Mouse (Mus musculus): ENCODE measurements around the gene Slc25a5. TPM values are rescaled to one million over a fixed set of nuclear protein-coding genes. Genes with fewer than 3 reads are reported as not detected.

The Slc25a5 gene
- total RNA-seq (2015; ENCODE audit: low replicate concordance) (240 and 241 TPM in 2 replicates), total RNA-seq (2017; ENCODE audit: low replicate concordance) (141 and 160 TPM in 2 replicates)

DNA sequence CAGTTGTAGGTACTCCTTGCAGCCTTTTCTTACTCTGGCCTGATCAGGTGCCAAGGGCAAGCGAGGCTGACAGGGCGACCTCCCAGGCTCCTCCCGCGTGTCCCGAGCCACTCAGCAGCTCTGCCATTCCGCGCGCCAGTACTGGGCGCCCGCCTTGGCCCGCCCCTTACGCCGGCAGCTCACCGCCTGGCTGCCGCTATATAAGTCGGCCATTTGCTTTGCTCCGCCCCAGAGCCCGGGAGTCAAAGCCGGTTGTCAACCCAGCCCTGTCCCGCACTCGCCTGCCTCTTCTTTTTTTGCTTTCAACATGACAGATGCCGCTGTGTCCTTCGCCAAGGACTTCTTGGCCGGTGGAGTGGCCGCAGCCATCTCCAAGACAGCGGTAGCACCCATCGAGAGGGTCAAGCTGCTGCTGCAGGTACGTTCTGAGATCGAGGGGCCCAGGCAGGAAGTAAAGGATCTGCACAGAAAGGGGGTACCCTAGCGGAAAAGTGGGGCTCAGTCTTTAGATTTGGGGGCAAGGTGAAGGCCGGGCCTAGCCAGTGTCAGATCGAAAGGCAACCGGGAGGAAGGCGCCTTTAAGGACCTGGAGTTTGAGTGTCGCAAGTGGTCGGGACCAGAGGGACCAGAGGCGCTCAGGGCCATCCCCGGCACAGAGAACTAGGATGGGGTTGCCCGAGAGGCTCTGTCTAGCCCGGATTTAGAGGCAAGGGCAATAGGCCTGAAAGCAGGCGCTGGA is at the start of gene Slc25a5:
TSS of gene Slc25a5 (plus strand) at position 228 of the 739 bp plus-strand sequence.
- peak; percentile 99 for ATAC-seq (replicated peaks; ENCODE audit: low FRiP score, poor library complexity, severe bottlenecking)

DNA sequence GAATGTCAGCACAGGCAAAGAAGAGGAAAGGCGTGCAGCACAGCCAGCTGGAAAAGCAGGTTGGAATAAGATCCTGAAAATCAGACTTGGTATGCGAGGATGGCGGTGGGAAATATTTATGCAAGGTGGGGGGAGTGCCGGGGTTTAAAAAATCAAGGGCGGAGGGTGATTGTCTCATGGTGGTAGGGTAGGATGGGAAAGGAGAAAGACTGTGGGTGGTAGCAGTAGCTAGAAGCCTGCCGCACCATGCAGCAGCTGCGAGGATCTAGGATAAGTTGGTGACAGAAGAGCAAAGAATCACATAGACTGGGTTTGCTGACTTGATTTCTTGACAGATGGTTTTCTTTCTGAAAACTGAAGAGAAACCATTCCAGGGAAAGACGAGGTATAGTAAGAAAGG is 48.7 kb upstream of the Slc25a5 start:
- no peak for ATAC-seq (replicated peaks; ENCODE audit: low FRiP score, poor library complexity, severe bottlenecking)

DNA sequence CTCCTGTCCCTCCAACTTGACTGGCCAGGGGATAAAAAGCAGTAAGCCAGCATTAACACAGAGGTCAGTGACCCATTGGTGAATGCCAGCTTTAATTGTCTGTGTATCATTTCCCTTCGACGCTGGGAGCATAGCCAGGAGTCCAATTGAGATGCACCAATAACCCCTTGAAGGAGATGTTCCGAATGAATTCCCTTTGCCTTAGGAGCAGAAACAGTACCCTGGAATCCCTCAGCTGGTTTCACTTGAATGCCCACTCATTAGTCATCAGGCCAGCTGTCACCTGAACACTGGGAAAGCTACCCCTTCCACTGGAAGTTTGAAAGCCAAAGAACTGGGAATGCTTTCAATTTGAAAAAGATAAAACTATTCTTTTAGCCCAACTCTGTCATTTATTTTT is 46.9 kb upstream of the Slc25a5 start:
- no peak for ATAC-seq (replicated peaks; ENCODE audit: low FRiP score, poor library complexity, severe bottlenecking)

DNA sequence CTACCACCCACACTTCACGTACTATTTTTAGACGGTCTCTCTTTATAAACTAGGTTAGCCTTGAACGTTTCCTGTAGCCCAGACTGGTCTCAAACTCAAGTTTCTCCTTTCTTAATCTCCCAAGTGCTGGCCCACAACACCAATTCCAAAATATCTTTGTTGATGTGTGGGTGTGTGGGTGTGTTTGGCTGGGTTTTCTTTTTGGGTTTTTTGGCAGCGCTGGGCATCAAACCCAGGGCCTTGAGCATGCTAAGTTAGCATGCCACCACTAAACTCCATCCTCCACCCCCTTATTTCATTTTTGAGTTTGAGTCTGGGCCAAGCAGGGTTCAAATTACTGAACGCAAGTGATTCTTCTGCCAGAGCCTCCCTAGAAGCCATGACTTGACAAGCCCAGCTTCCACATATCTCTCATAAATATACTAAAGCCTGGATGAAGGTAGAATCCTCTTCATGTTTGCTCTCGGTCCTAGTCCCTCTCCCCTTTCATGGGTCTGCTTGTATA is 46.1 kb upstream of the Slc25a5 start:
- ATAC-seq (replicated peaks; ENCODE audit: low FRiP score, poor library complexity, severe bottlenecking) = no peak

GRCm38 (mm10) chrX:36750591-36750990 is 44.9 kb upstream of the Slc25a5 start:
- ATAC-seq (replicated peaks; ENCODE audit: low FRiP score, poor library complexity, severe bottlenecking) = no peak

GRCm38 (mm10) chrX:36752586-36752985 is 42.9 kb upstream of the Slc25a5 start:
- ATAC-seq (replicated peaks; ENCODE audit: low FRiP score, poor library complexity, severe bottlenecking) = no peak

GRCm38 (mm10) chrX:36757796-36758472 is 37.5 kb upstream of the Slc25a5 start:
- ATAC-seq (replicated peaks; ENCODE audit: low FRiP score, poor library complexity, severe bottlenecking) = no peak

DNA sequence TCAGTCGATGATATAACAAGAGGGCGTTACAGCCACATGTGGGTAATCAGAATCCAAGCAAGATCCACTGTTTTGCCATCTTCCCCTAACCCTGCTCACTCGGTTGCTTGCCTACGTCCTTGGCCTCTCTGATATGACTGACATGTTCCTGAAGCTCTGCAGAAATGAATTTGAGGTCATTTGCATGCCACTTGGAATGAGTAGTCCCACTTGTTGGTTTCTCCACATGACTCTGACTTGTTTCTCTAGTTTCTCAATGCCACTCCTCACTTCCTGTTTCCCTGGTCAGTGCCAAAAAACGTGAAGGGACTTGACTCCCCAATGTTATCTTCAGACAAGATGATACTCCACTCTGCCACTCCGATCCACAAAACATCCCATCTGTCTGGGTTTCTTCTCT is 36.9 kb upstream of the Slc25a5 start:
- ATAC-seq (replicated peaks; ENCODE audit: low FRiP score, poor library complexity, severe bottlenecking) = no peak

DNA sequence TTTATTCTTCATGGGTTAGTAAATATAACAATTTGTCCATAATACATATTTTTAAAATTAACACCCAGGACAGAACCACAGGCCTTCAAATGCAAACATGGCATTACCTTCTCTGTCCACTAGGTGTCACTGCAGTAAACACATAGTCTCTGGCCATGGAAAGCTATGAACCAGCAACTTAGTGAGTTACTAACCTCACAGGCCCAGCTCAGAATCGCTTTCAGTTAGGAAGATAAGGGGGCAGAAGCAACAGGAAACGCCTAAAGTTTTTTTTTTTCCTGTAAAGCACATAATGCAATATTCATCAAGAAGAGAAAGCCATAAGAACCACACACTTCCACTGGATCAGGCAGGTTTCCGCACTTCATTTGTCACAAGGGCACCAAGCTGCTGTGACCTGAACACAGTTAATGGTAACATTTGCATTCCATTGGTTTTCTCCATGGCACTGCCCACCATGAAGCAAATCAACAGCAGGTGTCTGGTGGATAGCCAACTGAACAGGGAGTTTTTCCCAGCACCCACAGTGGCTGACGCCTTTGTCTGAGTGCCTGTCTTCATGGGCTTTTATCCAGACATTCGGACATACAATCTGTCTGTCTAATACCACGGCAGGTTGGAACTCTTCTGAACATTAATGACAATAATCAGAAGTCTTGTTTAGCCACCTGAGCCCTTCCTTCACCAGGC is 34.4 kb upstream of the Slc25a5 start:
- peak; percentile 88 for ATAC-seq (replicated peaks; ENCODE audit: low FRiP score, poor library complexity, severe bottlenecking)

DNA sequence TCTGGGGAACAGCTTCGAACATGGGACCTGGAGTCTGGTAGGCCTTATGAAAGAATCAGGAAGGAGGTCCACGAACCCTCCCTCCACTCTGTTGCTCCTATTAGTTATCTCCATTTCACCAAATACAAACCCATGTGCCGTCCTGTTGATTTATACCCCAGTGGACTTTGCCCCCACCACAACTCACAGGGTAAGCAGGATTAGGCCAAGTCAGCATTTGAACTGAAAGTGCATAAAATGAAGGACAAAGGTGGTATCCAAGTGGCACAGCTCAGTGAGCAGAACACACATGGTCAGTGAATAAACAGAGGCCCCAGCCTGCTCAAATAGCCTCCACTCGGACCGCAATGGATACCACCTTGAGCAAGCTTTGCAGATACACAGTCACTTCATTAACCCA is 33.2 kb upstream of the Slc25a5 start:
- ATAC-seq (replicated peaks; ENCODE audit: low FRiP score, poor library complexity, severe bottlenecking) = no peak

GRCm38 (mm10) chrX:36762894-36763293 is 32.6 kb upstream of the Slc25a5 start:
- no peak for ATAC-seq (replicated peaks; ENCODE audit: low FRiP score, poor library complexity, severe bottlenecking)

- no peak for ATAC-seq (replicated peaks; ENCODE audit: low FRiP score, poor library complexity, severe bottlenecking)
Measured at GRCm38 (mm10) chrX:36763298-36763933, 32.0 kb upstream of the Slc25a5 start.

- no peak for ATAC-seq (replicated peaks; ENCODE audit: low FRiP score, poor library complexity, severe bottlenecking)
Measured at GRCm38 (mm10) chrX:36763934-36764317, 31.5 kb upstream of the Slc25a5 start.

GRCm38 (mm10) chrX:36767386-36767785 is 28.1 kb upstream of the Slc25a5 start:
- ATAC-seq (replicated peaks; ENCODE audit: low FRiP score, poor library complexity, severe bottlenecking) = no peak

- no peak for ATAC-seq (replicated peaks; ENCODE audit: low FRiP score, poor library complexity, severe bottlenecking)
Measured at GRCm38 (mm10) chrX:36772591-36772990, 22.9 kb upstream of the Slc25a5 start.

DNA sequence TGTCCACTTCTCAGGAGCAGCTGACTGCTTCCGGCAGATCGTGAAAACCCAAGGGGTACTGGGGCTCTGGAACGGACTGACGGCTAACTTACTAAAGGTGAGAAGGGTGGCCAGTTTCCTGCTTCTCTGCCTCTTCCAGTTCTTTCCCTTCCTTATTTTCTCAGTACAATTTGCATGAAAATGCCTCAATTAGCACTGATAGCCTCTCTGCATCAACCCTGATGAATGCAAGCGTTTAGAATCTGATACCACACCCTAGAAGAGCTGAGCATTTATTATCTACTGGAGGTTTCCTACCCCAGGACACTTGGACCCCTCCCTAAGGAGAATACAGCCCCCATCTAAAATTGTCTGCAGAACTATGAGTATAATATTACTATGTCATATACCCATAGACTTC is 19.9 kb upstream of the Slc25a5 start:
- ATAC-seq (replicated peaks; ENCODE audit: low FRiP score, poor library complexity, severe bottlenecking) = no peak

DNA sequence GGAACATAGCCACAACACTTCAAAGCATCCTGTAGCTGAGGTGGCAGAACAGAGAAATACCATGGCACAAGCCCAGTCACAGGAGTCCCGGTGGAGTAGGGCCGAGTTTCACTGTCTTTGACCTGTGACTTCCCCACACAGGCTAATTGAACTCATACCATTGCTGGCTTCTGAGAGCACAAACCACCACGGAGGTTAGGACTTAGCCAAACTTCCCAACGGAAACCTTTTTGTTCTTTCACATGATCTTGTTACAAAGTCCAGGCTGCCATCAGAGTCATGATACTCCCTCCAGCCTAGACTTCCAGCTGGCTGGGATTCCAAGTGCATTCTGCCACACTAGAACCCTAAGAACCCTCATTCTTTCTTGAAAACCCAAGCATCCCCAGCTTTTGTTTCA is 17.8 kb upstream of the Slc25a5 start:
- no peak for ATAC-seq (replicated peaks; ENCODE audit: low FRiP score, poor library complexity, severe bottlenecking)

DNA sequence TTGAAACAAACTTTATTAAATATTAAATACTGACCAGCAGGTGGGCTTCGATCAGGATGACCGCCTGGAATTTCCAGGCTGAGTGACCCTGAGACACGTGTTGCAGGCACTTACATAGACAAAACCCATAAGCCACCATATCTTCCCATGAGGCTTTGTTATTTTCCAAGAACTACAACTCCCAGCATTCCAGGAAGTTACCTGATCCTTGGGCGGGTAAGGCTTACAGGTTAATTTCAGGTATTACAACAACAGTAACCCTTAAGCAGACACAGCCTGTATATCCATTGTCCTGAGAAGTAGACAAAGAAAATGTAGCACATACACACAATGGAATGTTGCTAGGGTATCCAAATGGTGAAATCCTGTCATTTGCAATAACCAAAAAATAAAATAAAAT is 6.1 kb upstream of the Slc25a5 start:
- no peak for ATAC-seq (replicated peaks; ENCODE audit: low FRiP score, poor library complexity, severe bottlenecking)

DNA sequence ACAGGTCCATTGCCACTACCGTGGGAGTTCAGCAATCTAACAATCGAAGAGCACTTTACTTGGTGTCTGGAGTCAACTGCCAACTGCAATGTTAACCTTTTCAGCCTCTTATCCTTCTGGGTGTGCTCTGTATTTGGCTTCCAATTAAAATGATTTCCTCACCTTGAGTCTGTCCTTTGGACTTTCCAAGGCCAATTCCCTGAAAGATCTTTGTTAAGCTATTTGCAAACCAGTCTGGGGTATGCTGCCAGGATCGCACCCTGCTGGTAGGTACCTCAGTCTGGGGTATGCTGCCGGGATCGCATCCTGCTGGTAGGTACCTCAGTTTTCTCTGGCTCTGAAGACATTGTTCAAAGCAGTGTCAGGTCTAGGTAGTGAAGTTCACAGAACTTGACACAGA is 880 bp upstream of the Slc25a5 start:
- ATAC-seq (replicated peaks; ENCODE audit: low FRiP score, poor library complexity, severe bottlenecking) = no peak

GRCm38 (mm10) chrX:36796163-36796581 is 721 bp downstream of the Slc25a5 start:
- ATAC-seq (replicated peaks; ENCODE audit: low FRiP score, poor library complexity, severe bottlenecking) = peak; percentile 79

Data from erythroblast, adult 5-6 weeks (primary cell).